Mouse (Mus musculus): ENCODE results near the gene Dcun1d4.
"Not testable (repeated sequence)": the region's sequence is repeated elsewhere in the genome, so short reads cannot be mapped to it uniquely, and the experiment has no call there.

Dcun1d4 gene

GRCm38 (mm10) chr5:73547252-73547651, 66.5 kb downstream of the Dcun1d4 start:
- CTCF ChIA-PET, result no interaction called here

- CTCF ChIA-PET, result no interaction called here
Observed at GRCm38 (mm10) chr5:73548237-73548636, 67.4 kb downstream of the Dcun1d4 start.

GRCm38 (mm10) chr5:73548838-73549237, 68.0 kb downstream of the Dcun1d4 start:
- CTCF ChIA-PET, result no interaction called here

- CTCF ChIA-PET, result no interaction called here
Observed at GRCm38 (mm10) chr5:73551836-73552235, 71.0 kb downstream of the Dcun1d4 start.

- CTCF ChIA-PET, result no interaction called here
Observed at GRCm38 (mm10) chr5:73553903-73554302, 73.1 kb downstream of the Dcun1d4 start.

GRCm38 (mm10) chr5:73555096-73555852, 74.5 kb downstream of the Dcun1d4 start:
- CTCF ChIA-PET, result no interaction called here

GRCm38 (mm10) chr5:73556733-73557425, 76.1 kb downstream of the Dcun1d4 start:
- CTCF ChIA-PET, result no interaction called here

GRCm38 (mm10) chr5:73558756-73559155, 78.0 kb downstream of the Dcun1d4 start:
- CTCF ChIA-PET, result no interaction called here

GRCm38 (mm10) chr5:73564038-73564437, 83.2 kb downstream of the Dcun1d4 start:
- CTCF ChIA-PET, result no interaction called here

- CTCF ChIA-PET, result no interaction called here
Observed at GRCm38 (mm10) chr5:73566119-73566518, 85.3 kb downstream of the Dcun1d4 start.

- CTCF ChIA-PET, result no interaction called here
Observed at GRCm38 (mm10) chr5:73566892-73567291, 86.1 kb downstream of the Dcun1d4 start.

- CTCF ChIA-PET, result no interaction called here
Observed at GRCm38 (mm10) chr5:73569181-73569580, 88.4 kb downstream of the Dcun1d4 start.

- CTCF ChIA-PET, result no interaction called here
Observed at GRCm38 (mm10) chr5:73571395-73572156, 90.8 kb downstream of the Dcun1d4 start.

- CTCF ChIA-PET, result no interaction called here
Observed at GRCm38 (mm10) chr5:73572846-73573245, 92.0 kb downstream of the Dcun1d4 start.

GRCm38 (mm10) chr5:73573789-73574188, 93.0 kb downstream of the Dcun1d4 start:
- CTCF ChIA-PET, result no interaction called here

GRCm38 (mm10) chr5:73574616-73575015, 93.8 kb downstream of the Dcun1d4 start:
- CTCF ChIA-PET, result no interaction called here

GRCm38 (mm10) chr5:73576708-73577107, 95.9 kb downstream of the Dcun1d4 start:
- CTCF ChIA-PET, result no interaction called here

GRCm38 (mm10) chr5:73578131-73578530, 97.3 kb downstream of the Dcun1d4 start:
- CTCF ChIA-PET, result no interaction called here

GRCm38 (mm10) chr5:73584011-73584410, 103.2 kb downstream of the Dcun1d4 start:
- CTCF ChIA-PET, result not testable (repeated sequence)

GRCm38 (mm10) chr5:73585212-73586115, 104.7 kb downstream of the Dcun1d4 start:
- CTCF ChIA-PET, result no interaction called here

- CTCF ChIA-PET, result no interaction called here
Observed at GRCm38 (mm10) chr5:73586597-73586996, 105.8 kb downstream of the Dcun1d4 start.

GRCm38 (mm10) chr5:73587119-73587518, 106.3 kb downstream of the Dcun1d4 start:
- CTCF ChIA-PET, result no interaction called here

All from spleen, embryonic (tissue).